Mouse (Mus musculus) granulocyte monocyte progenitor cell, adult 5-6 weeks (primary cell): Measurements from ENCODE around the gene Trappc3. TPM values are rescaled to one million over a fixed set of nuclear protein-coding genes. Genes with fewer than 3 reads are reported as not detected.

Source experiments
- ATAC-seq: replicated peaks from 2 replicates; pipeline ENCODE4 v1.8.0; 2016; ENCODE audit warnings: mild to moderate bottlenecking, moderate TSS enrichment, inconsistent platforms; ENCODE audit not compliant: poor library complexity, severe bottlenecking
- total RNA-seq, 2 experiments: library from RNA; stranded (forward) in 1 of 2; stranded (reverse) in 1 of 2; fragments of 200-712, 200-1000 nt in 1 of 2; fragments of >200 nt in 1 of 2; fragmentation: Nextera tagmentation in 1 of 2; gene quantifications; 2 replicates each; pipeline ENCODE4 v1.2.3; 2014 to 2017

The Trappc3 gene
- total RNA-seq, 2 experiments from 2014 or later: 48.4 to 55.5 TPM

- ATAC-seq: peak; percentile 42; the same call in 1 of the 2 replicates
Measured at GRCm38 (mm10) chr4:126309211-126309921, 47.2 kb downstream of the Trappc3 start.

GRCm38 (mm10) chr4:126309922-126310309 is 47.8 kb downstream of the Trappc3 start:
- peak; percentile 76 for ATAC-seq

- no peak for ATAC-seq
Measured at GRCm38 (mm10) chr4:126310344-126310743, 48.2 kb downstream of the Trappc3 start.

GRCm38 (mm10) chr4:126311566-126312200 is 49.6 kb downstream of the Trappc3 start:
- no peak for ATAC-seq

- ATAC-seq: no peak
Measured at GRCm38 (mm10) chr4:126313202-126313601, 51.1 kb downstream of the Trappc3 start.

- ATAC-seq: no peak
Measured at GRCm38 (mm10) chr4:126314393-126314792, 52.3 kb downstream of the Trappc3 start.

GRCm38 (mm10) chr4:126315931-126316330 is 53.8 kb downstream of the Trappc3 start:
- no peak for ATAC-seq

- no peak for ATAC-seq
Measured at GRCm38 (mm10) chr4:126316443-126317040, 54.4 kb downstream of the Trappc3 start.

GRCm38 (mm10) chr4:126319806-126320205 is 57.7 kb downstream of the Trappc3 start:
- no peak for ATAC-seq

- ATAC-seq: peak; percentile 95
Measured at GRCm38 (mm10) chr4:126321111-126321853, 59.2 kb downstream of the Trappc3 start, which contains the start of gene Adprhl2. TSS of gene Adprhl2 (minus strand) at chr4:126321703.

GRCm38 (mm10) chr4:126321854-126322511 is 59.9 kb downstream of the Trappc3 start:
- no peak for ATAC-seq

GRCm38 (mm10) chr4:126322646-126323045 is 60.5 kb downstream of the Trappc3 start:
- no peak for ATAC-seq

GRCm38 (mm10) chr4:126324861-126325260 is 62.7 kb downstream of the Trappc3 start:
- ATAC-seq: no peak

GRCm38 (mm10) chr4:126325281-126325861 is 63.2 kb downstream of the Trappc3 start, which contains the start of gene Tekt2:
TSS of gene Tekt2 (minus strand) at chr4:126325688.
- ATAC-seq: no peak

Other genes with a start within 250 kb of the Trappc3 start
- gene Csf3r, start 237.8 kb upstream of the Trappc3 start, total RNA-seq (2014; fragmentation: Nextera tagmentation): 111 and 141 TPM in 2 replicates
- gene Csf3r, start 237.8 kb upstream of the Trappc3 start, total RNA-seq (2017): 81.6 and 90.2 TPM in 2 replicates
- 135 and 152 TPM in 2 replicates for gene Mrps15, start 215.4 kb upstream of the Trappc3 start, total RNA-seq (2014; fragmentation: Nextera tagmentation)
- gene Mrps15, start 215.4 kb upstream of the Trappc3 start, total RNA-seq (2017): 64.2 and 89.9 TPM in 2 replicates
- gene Oscp1, start 203.8 kb upstream of the Trappc3 start, total RNA-seq (2014; fragmentation: Nextera tagmentation): 4.6 and 12.2 TPM in 2 replicates
- gene Oscp1, start 203.8 kb upstream of the Trappc3 start, total RNA-seq (2017): 4.4 and 20.5 TPM in 2 replicates
- gene Lsm10, start 165.7 kb upstream of the Trappc3 start, total RNA-seq (2014; fragmentation: Nextera tagmentation): 14.2 and 23.0 TPM in 2 replicates
- 10.9 and 12.5 TPM in 2 replicates for gene Lsm10, start 165.7 kb upstream of the Trappc3 start, total RNA-seq (2017)
- gene Stk40, start 158.4 kb upstream of the Trappc3 start, total RNA-seq (2014; fragmentation: Nextera tagmentation): 5.9 and 6.3 TPM in 2 replicates
- gene Stk40, start 158.4 kb upstream of the Trappc3 start, total RNA-seq (2017): 2.9 and 3.6 TPM in 2 replicates
- 0.73 and 1.1 TPM in 2 replicates for gene Eva1b, start 114.6 kb upstream of the Trappc3 start, total RNA-seq (2014; fragmentation: Nextera tagmentation)
- 1.0 and 2.4 TPM in 2 replicates for gene Eva1b, start 114.6 kb upstream of the Trappc3 start, total RNA-seq (2017)
- 0.15 and 1.5 TPM in 2 replicates for gene Sh3d21, start 98.8 kb upstream of the Trappc3 start, total RNA-seq (2014; fragmentation: Nextera tagmentation)
- gene Sh3d21, start 98.8 kb upstream of the Trappc3 start, total RNA-seq (2017): 0.36 and 0.39 TPM in 2 replicates
- 215 and 267 TPM in 2 replicates for gene Thrap3, start 59.6 kb upstream of the Trappc3 start, total RNA-seq (2014; fragmentation: Nextera tagmentation)
- gene Thrap3, start 59.6 kb upstream of the Trappc3 start, total RNA-seq (2017): 304 and 361 TPM in 2 replicates
- gene Map7d1, start 6.0 kb upstream of the Trappc3 start, total RNA-seq (2014; fragmentation: Nextera tagmentation): 20.6 and 25.6 TPM in 2 replicates
- gene Map7d1, start 6.0 kb upstream of the Trappc3 start, total RNA-seq (2017): 12.8 and 20.2 TPM in 2 replicates
- gene Col8a2, start 24.5 kb downstream of the Trappc3 start, total RNA-seq (2014; fragmentation: Nextera tagmentation): not detected in 2 replicates
- not detected in 2 replicates for gene Col8a2, start 24.5 kb downstream of the Trappc3 start, total RNA-seq (2017)
- 24.9 and 33.4 TPM in 2 replicates for gene Adprhl2, start 59.4 kb downstream of the Trappc3 start, total RNA-seq (2014; fragmentation: Nextera tagmentation)
- 27.7 and 28.2 TPM in 2 replicates for gene Adprhl2, start 59.4 kb downstream of the Trappc3 start, total RNA-seq (2017)
- not detected in 2 replicates for gene Tekt2, start 63.4 kb downstream of the Trappc3 start, total RNA-seq (2014; fragmentation: Nextera tagmentation)
- gene Tekt2, start 63.4 kb downstream of the Trappc3 start, total RNA-seq (2017): not detected in 2 replicates
- gene Ago3, start 167.2 kb downstream of the Trappc3 start, total RNA-seq (2014; fragmentation: Nextera tagmentation): 8.9 and 21.4 TPM in 2 replicates
- gene Ago3, start 167.2 kb downstream of the Trappc3 start, total RNA-seq (2017): 6.6 and 6.8 TPM in 2 replicates
- gene Ago1, start 206.3 kb downstream of the Trappc3 start, total RNA-seq (2014; fragmentation: Nextera tagmentation): 22.5 and 32.9 TPM in 2 replicates
- gene Ago1, start 206.3 kb downstream of the Trappc3 start, total RNA-seq (2017): 18.2 and 18.6 TPM in 2 replicates